Mouse (Mus musculus) spleen, postnatal 0 days (tissue): ENCODE data around the gene Zfp768. TPM values are rescaled to one million over a fixed set of nuclear protein-coding genes. Genes with fewer than 3 reads are reported as not detected.

Source experiments
- polyA plus RNA-seq: library from polyadenylated mRNA; unstranded; fragments of >200 nt; fragmentation: Nextera tagmentation; extraction: Ambion mirVana; gene quantifications from 2 replicates; pipeline ENCODE4 v1.2.1, GENCODE M21; 2015

Zfp768 gene
- 3.2 and 4.1 TPM in 2 replicates for polyA plus RNA-seq

GRCm38 (mm10) chr7:127345512-127346325 lies at the start of gene Zfp768:
Gene Zfp768 (minus strand): TSS chr7:127345589.

GRCm38 (mm10) chr7:127393157-127393943 lies 48.0 kb upstream of the Zfp768 start, which contains the start of gene E430018J23Rik:
Gene E430018J23Rik (minus strand): TSS chr7:127393629.

GRCm38 (mm10) chr7:127386641-127387392 lies 41.4 kb upstream of the Zfp768 start, which contains the start of gene 9130019O22Rik:
Gene 9130019O22Rik (minus strand): TSS chr7:127387166.

GRCm38 (mm10) chr7:127375271-127376245 lies 30.2 kb upstream of the Zfp768 start, which contains the start of gene Zfp747:
Gene Zfp747 (minus strand): TSS chr7:127376050.

GRCm38 (mm10) chr7:127296098-127296497 lies 49.3 kb downstream of the Zfp768 start, which contains the start of gene Itgal:
Gene Itgal (plus strand): TSS chr7:127296260.

Other genes starting within 250 kb of the Zfp768 start
- gene Qprt, start 223.4 kb downstream of the Zfp768 start, polyA plus RNA-seq: 1.4 and 1.5 TPM in 2 replicates
- gene Spn, start 207.8 kb downstream of the Zfp768 start, polyA plus RNA-seq: 20.0 and 22.3 TPM in 2 replicates
- 27.7 and 29.2 TPM in 2 replicates for gene Cd2bp2, start 149.5 kb downstream of the Zfp768 start, polyA plus RNA-seq
- gene Tbc1d10b, start 137.1 kb downstream of the Zfp768 start, polyA plus RNA-seq: 21.0 and 22.5 TPM in 2 replicates
- gene Mylpf, start 136.7 kb downstream of the Zfp768 start, polyA plus RNA-seq: 34.1 and 37.7 TPM in 2 replicates
- 10.2 and 11.5 TPM in 2 replicates for gene Zfp553, start 112.5 kb downstream of the Zfp768 start, polyA plus RNA-seq
- 44.4 and 49.3 TPM in 2 replicates for gene Sept1, start 112.5 kb downstream of the Zfp768 start, polyA plus RNA-seq
- 21.4 and 23.5 TPM in 2 replicates for gene Zfp771, start 101.3 kb downstream of the Zfp768 start, polyA plus RNA-seq
- 87.9 and 90.1 TPM in 2 replicates for gene Dctpp1, start 84.9 kb downstream of the Zfp768 start, polyA plus RNA-seq
- gene Sephs2, start 71.5 kb downstream of the Zfp768 start, polyA plus RNA-seq: 77.6 and 80.8 TPM in 2 replicates
- gene Itgal, start 49.3 kb downstream of the Zfp768 start, polyA plus RNA-seq: 10.0 and 13.4 TPM in 2 replicates
- 2.5 TPM in 2 replicates for gene Zfp747, start 30.5 kb upstream of the Zfp768 start, polyA plus RNA-seq
- 1.3 and 1.8 TPM in 2 replicates for gene 9130019O22Rik, start 41.6 kb upstream of the Zfp768 start, polyA plus RNA-seq
- gene E430018J23Rik, start 48.0 kb upstream of the Zfp768 start, polyA plus RNA-seq: 1.7 and 1.9 TPM in 2 replicates
- 1.7 and 2.2 TPM in 2 replicates for gene Zfp764, start 61.2 kb upstream of the Zfp768 start, polyA plus RNA-seq
- gene Zfp688, start 76.5 kb upstream of the Zfp768 start, polyA plus RNA-seq: 17.4 and 22.2 TPM in 2 replicates
- 2.5 and 3.2 TPM in 2 replicates for gene Zfp689, start 103.6 kb upstream of the Zfp768 start, polyA plus RNA-seq
- 27.6 and 29.6 TPM in 2 replicates for gene Prr14, start 114.0 kb upstream of the Zfp768 start, polyA plus RNA-seq
- 8.0 and 13.0 TPM in 2 replicates for gene Fbrs, start 133.6 kb upstream of the Zfp768 start, polyA plus RNA-seq
- gene Srcap, start 166.4 kb upstream of the Zfp768 start, polyA plus RNA-seq: 16.1 and 18.0 TPM in 2 replicates
- 9.1 and 10.1 TPM in 2 replicates for gene Gm42715, start 174.0 kb upstream of the Zfp768 start, polyA plus RNA-seq
- 4.8 and 7.5 TPM in 2 replicates for gene Tmem265, start 215.8 kb upstream of the Zfp768 start, polyA plus RNA-seq
- gene Phkg2, start 227.8 kb upstream of the Zfp768 start, polyA plus RNA-seq: 30.1 and 30.9 TPM in 2 replicates
- 7.6 and 9.4 TPM in 2 replicates for gene Ccdc189, start 243.0 kb upstream of the Zfp768 start, polyA plus RNA-seq
- gene Rnf40, start 243.2 kb upstream of the Zfp768 start, polyA plus RNA-seq: 22.3 and 22.4 TPM in 2 replicates